Mouse (Mus musculus): ENCODE data around the gene Mmp28.

Gene Mmp28

DNA sequence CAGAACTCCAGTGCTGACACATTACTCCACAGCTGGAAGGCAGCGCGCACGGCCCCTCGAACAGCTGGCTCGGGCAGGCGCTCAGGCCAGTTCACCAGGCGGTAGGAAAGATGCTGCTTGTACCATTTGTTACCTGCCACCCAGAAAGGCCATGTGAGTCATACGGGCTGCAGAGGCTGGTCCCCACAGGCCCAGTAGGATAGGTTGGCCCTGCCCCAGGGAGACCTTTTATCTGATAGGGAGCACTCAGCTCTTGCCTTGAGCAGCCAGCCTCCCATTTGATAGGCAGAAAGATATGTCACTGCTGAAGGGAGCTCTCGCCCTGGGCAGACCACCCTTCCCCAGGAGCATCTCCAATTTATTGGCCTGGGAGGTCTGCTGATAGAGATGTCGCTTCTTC lies 15.3 kb downstream of the Mmp28 start:
- DNase-seq (ENCODE audit: low read depth) = no peak

DNA sequence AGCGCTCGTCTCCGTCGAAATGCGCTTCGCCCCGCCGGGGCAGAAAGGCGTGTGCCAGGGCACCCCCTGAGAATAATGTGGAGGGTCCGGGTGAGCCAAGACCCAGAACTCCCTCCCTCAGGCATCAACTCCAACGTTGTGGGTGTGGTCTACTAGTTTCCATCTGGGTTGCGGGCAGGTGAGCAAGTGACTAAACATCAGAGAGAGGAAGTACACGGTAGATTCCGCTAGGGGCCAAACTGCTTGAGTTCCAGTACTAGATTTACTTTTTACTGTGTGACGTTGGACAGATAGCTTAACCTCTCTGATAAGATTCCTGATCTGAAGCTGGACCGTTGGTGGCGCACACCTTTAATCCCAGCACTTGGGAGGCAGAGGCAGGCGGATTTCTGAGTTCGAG lies 17.9 kb downstream of the Mmp28 start:
- no peak for DNase-seq (ENCODE audit: low read depth)

DNA sequence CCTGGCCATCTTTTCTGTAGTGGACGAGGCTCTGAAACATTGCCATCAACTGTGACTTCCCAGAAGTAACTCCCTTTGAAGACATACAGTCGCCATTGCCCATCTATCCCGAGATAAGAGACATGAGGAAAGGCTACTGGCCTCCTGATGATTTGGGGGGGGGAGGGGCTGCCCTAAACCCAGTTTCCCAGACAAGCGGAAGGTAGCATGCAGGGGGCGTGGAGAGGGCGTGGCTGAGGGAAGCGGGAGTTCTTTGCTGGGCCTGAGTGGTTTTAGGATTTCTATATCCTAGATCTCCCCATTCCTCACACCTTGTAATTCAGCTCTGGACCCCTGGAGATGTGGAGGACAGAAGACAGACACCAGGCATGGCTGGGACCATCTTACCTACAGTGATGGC lies 19.0 kb downstream of the Mmp28 start:
- no peak for DNase-seq (ENCODE audit: low read depth)

DNA sequence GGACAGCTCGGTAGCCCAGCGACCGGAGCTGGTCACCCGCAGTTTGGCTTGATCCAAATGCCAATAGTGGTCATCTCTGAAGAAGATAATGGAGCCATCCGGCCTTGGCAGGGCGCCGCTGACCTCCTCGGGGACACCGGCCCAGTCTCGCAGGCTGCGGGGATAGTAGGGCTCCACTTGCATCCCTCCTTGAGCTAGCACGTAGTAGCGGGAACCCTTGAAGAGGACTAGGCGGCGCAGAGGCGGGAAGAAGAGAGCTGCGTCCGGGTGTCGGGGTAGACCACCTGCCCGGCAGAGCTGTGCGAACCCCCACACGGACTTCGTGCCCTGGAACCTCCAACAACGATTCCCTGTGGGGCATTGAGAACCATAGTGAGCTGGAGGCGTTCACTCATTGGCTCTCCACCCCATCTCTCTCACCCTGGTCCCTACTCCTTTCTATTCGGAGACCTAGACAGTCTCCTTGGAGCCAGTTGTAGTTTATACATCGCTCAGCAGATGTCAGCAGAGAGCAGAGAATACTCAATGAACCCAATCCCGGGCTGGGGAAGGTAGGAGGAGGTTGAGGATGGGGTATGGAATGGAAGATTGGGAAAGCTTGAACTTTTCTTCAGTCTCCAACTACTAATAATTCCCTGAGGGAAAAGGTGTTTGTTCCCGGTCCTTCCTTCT lies 20.1 kb downstream of the Mmp28 start:
- DNase-seq (ENCODE audit: low read depth) = peak; percentile 62

DNA sequence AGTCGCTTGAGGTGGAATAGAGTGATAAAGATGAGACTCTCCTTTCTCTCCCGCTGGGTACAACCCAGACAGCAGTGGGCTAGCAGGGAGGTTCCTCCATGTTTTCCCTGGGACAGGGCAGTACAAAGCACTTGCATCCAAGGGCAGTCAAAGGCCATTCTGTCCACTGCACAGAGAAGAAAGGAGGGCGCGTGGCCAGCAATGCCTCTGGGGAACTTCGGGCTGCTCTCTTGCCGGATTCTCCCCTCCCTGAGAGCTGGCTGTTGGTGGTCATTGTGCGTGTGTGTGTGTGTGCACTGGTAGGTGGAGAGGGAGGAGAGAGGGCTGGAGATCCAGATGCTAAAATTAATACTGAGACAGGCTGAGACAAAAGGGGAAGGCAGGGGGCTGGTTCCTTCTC lies 21.6 kb downstream of the Mmp28 start:
- no peak for DNase-seq (ENCODE audit: low read depth)

DNA sequence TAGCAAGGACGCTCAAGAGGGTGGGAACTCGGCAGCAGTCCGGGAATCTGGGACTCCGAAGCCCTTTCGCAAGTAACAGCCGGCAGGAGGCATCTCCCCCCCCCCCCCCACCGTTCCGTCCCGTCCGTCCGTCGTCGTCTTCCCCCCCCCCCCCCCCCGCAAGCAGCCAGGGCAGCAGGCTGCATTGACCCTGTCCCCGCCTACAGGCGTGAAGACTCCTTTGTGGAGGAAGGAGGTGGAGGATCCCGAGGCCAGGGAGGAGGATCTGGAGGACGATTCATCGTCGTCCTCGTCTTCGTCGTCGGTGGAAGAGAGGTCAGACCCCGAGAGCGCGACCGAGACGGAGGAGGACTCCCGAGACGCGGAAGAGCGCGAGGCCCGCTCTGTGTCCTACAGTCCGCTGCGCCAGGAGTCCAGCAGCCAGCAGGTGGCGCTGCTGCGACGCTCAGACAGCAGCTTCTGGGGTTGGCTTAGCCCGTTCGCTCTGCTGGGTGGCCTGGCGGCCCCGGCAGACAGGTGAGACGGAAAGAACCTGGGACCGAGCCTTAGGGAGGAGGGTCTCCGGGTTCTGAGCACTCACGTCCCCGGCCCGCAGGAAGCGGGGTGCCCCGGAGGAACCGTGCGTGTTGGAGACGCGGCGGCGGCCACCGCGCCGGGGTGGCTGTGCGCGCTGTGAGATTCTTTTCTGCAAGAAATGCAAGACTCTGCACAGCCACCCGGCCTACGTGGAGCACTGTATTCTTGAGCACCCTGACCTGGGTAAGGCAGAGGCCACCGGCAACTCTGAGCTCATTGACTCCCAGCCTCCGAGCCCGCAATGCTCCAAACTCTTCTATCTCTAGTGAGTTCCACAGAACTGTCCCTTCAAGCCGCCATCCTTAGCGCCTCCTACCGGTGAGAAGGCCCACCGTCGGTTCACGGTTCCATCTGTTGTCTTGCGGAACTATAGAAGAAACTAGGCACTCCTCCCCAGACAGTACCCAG lies 22.5 kb downstream of the Mmp28 start:
- DNase-seq (ENCODE audit: low read depth) = peak; percentile 94

DNA sequence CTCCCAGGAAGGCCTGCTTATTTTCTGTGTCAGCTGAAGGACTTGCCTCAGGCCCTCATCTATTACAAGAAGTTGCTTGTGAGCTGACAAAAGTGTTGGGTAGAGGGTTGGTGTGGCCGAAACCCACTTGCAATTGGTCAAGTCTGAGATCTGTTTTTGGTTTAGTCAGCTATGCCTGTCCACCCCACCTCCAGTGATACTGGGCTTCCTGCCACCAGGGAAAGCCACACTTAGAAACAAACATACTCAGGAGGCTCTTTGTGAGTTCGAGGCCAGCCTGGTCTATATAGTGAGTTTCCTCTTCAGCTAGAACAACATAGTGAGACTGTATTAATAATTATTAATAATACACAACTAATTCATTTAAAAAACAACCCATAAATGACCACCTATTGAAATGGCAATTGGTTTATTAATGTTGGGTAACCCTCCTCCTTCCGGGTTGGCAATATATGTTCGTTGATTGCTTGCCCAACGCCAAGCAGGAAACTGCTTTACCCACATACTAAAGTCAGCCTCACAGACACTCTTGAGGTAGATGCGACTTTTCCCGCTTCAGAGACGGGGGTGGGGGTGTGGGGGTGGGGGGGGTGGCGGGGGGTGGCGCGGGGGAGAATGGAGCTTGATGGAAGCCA lies 23.3 kb downstream of the Mmp28 start:
- DNase-seq (ENCODE audit: low read depth) = peak; percentile 88

DNA sequence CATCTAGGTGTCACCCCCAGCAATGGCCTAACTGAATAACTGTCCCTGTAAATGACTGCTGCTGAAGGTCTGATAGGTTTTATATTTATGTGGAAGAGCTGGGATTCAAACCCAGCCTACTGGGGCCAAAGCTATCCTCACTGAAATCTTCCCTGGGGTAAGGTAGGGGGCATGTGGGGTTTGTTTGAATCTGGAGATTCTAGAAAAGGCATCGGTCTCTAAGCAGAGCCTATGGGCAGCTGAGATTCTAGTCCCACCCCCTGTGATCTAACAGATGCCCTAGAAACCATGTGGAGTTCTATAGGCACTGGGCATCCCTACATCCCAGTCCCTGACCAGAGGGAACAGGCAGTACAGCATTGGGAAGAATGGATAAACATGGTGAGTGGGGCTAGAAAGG lies 25.5 kb downstream of the Mmp28 start, which contains the start of gene 1700020L24Rik:
Gene 1700020L24Rik (plus strand): TSS at position 301 of the 400 bp plus-strand sequence.
- no peak for DNase-seq (ENCODE audit: low read depth)

DNA sequence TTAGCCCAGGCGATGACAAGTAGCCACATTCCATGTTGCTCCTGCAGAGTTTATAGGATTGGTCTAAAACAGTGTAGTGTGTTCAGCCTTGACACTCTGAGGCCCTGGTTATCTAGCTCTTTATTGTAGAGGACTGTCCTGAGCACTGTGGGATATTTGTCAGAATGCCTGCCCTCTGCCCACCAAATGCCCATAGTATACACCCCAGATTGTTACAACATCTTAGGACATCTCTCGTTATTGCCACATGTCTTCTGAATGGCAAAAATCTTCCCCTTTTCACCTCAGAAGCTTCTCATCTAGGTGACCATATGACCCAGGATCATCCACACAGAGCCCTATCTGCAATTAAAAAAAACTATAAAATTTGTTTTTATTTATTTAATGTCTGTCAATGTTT lies 30.3 kb downstream of the Mmp28 start:
- DNase-seq (ENCODE audit: low read depth) = peak; percentile 36

DNA sequence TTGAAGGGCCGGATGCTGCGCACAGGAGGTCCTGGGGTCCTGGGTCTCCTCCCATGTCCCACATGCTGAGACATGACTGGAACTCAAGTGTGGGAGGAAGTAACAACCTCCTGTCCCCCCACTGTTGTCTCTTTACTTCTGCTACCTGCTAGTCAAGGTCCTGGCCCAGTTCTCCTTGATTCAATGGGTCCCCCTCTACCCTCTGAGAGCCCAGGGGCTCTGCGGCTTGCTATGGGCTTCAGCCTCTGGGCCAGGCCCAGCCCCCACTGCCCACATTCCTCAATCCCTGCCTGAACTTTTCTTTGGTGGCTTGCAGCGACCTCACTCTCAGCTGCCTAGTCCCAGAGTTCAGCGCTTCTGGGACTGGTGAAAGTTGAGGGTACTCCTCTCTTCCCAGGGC lies 33.5 kb downstream of the Mmp28 start, which contains the start of gene Gas2l2:
Gene Gas2l2 (minus strand): TSS at position 101 of the 400 bp plus-strand sequence.
- DNase-seq (ENCODE audit: low read depth) = no peak

DNA sequence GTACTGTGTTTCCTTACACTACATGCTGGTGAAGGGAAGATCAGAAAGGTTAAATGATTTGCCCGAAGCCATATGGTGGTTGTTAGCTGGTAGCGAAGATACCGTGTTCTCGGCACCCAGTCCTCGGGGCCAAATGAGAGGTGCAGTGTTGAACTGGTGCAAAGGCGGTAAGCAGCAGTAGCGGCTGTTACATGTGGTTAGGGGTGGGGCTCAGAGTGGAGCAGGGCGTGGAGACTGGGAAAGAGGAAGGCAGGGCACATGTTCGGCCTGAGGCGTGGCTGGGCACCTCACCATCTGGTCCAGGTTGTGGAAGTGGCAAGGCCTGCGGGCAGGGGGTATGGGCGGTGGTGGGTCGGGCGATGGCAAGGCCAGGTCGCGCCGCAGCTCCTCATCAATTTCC lies 35.9 kb downstream of the Mmp28 start:
- peak; percentile 87 for DNase-seq (ENCODE audit: low read depth)

DNA sequence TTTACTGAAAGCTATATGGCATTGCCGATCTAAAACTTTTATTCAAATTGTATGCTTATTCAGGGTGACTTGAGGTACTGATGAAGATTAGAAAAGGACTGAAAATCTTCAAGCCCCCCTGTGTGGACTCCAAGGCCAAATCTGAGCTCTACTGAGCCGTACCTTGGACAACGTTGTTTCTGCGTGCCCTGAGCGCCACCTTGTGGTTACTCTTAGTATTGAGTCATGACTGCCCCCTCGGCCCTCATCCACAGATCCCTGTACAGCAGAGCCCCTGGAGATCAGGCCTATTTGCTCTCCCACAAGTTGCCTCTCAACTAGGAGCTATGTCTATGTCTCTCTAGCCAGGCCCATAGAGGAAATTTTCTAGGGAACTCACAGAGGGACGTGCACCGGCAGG lies 38.2 kb downstream of the Mmp28 start:
- peak; percentile 71 for DNase-seq (ENCODE audit: low read depth)

DNA sequence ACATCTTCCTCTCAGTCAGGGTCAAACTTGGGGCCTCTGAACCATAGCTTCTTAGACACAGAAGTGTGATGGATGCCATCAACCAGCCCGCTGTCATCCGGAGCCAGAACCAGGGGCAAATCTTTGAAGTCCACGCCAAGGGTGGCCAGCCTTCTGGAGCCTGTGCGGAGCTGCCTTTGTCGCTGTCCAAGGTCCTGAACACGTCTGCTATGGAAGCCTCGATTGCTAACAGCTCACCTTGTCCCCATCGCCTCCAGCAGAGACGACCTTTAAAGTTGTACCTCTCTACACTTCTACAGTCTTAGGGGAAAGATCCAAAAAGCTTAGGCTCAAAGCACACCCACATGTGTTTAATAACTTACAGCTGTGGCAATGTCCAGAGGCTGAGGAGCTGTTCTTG lies 41.6 kb downstream of the Mmp28 start:
- peak; percentile 69 for DNase-seq (ENCODE audit: low read depth)

DNA sequence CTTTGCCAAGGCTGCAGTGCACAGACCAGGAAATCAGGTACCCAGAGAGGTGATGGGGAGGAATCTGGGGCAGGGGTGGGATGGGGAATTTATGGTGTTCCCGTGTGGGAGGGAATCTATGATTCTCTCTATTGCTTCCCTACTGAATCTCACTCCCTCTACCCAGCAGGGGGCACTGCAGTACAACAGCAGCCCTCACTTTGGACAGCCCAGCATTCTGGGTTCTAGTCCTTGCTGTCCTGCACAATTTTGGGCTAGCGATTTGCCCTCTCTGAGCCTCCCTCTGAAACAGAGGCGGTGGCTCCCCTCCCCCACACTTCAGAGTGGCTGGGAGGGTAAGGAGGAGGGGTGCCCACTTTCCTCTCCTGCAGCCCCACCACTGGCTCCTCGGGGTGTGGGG lies 42.5 kb downstream of the Mmp28 start:
- DNase-seq (ENCODE audit: low read depth) = peak; percentile 42

DNA sequence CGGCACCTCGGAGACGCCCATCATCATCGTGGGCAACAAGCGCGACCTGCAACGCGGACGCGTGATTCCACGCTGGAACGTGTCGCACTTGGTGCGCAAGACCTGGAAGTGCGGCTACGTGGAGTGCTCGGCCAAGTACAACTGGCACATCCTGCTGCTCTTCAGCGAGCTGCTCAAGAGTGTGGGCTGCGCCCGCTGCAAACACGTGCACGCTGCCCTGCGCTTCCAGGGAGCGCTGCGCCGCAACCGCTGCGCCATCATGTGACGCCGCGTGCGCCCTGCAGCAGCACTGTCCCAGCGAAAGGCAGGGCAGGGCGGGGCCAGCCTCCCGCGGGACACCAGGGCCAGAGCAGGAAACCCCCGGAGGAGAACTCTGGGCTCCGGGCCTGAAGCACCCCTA lies 44.3 kb downstream of the Mmp28 start:
- no peak for DNase-seq (ENCODE audit: low read depth)

DNA sequence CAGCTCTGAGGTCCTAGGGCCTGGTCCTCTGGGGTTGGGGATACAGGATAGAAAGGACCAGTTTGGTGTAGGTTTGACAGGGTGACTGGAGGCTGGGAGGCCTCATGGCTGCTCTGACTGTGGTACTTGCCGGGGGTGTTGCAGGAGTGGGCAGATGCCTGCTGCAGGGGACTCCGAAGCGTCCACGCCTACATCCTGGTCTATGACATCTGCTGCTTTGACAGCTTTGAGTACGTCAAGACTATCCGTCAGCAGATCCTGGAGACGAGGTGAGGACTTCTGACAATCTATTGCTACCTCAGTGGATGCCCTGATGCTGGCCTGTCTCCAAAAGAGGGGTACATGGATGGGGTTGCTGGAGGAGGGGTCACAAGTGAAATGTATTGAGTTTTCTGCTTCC lies 45.2 kb downstream of the Mmp28 start:
- DNase-seq (ENCODE audit: low read depth) = no peak

DNA sequence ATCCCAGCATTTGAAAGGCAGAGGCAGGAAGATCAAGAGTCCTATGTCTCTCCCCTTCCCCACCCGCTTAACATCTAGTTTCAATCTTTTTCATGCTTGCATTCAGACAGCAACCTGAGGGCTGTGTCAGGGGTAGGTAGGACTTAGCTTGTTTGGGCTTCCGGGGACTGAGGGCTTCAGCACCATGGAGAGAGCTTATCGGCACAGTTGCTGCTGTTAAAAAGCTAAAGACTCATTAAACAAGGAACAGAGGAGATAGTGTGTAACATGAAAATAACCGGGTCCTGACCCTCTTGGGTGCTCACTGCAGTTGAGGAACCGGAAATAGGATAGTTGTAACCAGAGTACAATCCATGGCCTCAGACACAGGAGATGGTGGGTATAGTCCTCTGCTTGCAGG lies 45.8 kb downstream of the Mmp28 start:
- DNase-seq (ENCODE audit: low read depth) = peak; percentile 77

DNA sequence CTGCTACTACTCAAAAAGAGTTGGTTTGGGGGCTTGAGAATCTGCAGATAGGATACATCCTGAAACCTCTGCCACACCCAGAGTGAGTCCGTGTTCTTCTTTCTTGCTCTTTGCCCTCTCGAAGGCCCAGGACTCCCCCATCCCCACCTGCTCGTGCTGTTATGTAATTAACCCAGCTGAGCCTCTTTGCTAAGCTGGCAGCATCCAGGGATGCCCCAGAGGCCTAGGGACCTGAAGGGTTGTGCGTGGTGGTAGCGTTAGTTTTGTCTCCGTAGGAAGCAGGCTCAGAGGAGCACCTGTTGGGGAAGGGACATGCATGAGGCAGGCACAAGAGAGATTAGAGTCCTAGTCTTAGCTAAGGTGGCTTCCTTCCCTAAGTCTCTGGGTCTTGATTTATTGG lies 52.4 kb downstream of the Mmp28 start:
- no peak for DNase-seq (ENCODE audit: low read depth)

DNA sequence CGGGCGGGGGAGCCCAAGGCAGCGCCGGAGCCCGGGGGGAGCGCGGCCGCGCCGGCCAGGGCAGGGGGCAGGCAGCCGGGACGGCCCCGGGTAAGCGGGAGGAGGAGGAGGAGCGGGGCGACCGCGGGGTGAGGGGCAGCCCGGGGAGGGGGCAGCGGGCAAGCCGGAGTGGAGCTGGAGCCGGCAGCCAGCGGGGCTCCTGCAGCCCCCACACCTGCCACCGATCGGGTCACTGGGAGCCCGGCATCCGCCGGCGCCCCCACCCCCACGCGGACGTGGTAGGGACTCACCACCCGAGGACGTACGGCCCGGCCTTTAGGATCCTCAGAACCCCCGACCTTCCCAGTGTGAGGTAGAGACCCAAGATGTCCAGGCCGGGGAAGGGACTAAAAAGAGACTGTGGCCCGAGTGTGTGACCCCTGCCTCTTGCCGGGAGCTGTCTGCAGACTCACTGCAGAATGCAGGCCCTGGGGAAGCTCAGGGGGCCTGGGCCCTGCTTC lies 53.0 kb downstream of the Mmp28 start:
- no peak for DNase-seq (ENCODE audit: low read depth)

DNA sequence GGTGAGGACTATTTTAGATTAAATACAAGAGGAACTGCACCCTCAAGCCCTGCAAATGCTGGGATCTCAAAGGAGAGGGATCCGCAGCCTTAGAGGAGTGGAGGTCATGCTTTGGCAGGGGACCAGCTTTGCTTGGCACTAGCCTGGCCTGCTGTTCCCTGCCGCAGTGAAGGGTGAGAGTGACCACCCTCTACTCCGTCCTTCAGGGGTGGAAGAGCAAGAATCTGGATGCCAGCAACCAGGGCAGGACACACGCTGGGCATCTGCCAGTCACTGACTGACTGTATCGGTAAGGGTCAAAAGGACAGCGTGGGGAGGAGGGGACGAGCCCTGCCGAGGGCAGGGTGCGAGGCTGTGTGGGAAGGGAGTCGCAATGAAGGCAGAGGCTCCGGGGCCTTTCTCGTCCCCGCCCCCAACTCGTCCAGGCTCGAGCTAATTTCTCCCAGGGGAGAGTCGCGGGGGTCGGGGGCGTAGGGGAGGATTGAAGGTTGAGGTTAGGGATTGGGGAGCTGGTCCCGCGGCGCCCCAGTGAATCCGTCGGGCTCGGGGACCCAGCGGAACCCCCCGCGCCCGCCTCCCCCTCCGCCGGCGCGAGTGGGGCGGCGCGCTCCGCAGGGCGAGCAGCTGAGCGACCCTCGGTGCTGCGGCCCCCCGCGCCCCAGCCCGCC lies 53.6 kb downstream of the Mmp28 start, which contains the start of gene Rasl10b:
Gene Rasl10b (plus strand): TSS at position 51 of the 668 bp plus-strand sequence.
- DNase-seq (ENCODE audit: low read depth) = no peak

DNA sequence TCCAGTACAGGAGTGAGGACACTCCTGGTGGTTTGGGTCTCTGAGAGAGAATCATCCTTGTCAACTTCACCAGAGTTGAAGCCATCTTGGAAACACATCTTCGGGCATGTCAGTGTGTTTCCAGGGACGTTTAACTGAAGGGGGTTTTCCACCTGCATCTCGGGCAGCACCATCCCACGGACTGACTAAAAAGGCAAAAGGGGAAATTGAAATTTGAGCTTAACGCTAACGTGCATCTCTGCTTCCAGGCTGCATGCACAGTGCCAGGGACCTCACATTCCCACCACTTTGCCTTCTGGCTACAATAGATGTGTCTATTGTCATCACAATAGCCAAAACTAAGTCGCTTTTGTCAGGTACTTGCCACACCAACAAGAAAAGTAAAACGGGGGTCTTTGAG lies 54.6 kb downstream of the Mmp28 start:
- no peak for DNase-seq (ENCODE audit: low read depth)

DNA sequence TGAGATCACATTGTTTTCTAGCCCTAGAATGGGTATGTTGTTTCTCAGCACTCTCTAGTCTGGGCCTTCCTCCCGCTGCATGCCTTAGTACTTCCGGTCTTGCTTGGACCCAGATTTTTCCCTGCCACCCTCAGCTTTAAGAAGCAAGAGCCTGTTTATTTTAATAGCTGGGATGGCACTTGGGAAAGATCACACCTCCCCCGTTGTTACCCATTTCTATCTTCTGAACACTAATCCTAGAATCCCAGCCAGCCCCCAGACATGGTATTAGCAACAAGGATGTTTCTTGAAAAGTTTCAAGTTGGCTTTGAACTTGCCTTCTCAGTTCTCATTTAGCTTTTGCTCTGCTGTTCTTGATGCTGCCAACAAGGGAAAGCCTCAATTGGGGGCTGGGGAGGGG lies 56.5 kb downstream of the Mmp28 start:
- no peak for DNase-seq (ENCODE audit: low read depth)

Measured in 416B (cell line).